ENCODE assay signal across 11 mouse cellular contexts in genomic region chr6:94186628-94187319, GRCm38 (mm10).
DNase-seq lines count a peak whose midpoint lies in the region; ATAC-seq lines count a peak whose summit lies in the region.
"Had no signal": no experiment of that assay in that cellular context is flagged by ENCODE, and none has a peak within 500 bp of the region (broad histone marks: within the 10 kb centered on the region; RNA-seq: fewer than 3 reads in every experiment).

No protein-coding gene starts in this region.

- H3K9me3 ChIP-seq in embryonic facial prominence, embryonic 14.5 days (ENCODE audit: control insufficient read depth, low read length): no peaks in the 10 kb centered on the region
- no peaks in the 10 kb centered on the region for H3K9me3 ChIP-seq in embryonic facial prominence, embryonic 10.5 days
- no peaks in the 10 kb centered on the region for H3K9me3 ChIP-seq in limb, embryonic 15.5 days
- H3K9me3 ChIP-seq: midbrain, embryonic 12.5 days had no signal

- no peak overlapping the region for H3K4me2 ChIP-seq in embryonic facial prominence, embryonic 14.5 days (ENCODE audit: low read depth, low read length)
- H3K4me2 ChIP-seq in limb, embryonic 15.5 days: no peak overlapping the region
- H3K4me2 ChIP-seq: midbrain, embryonic 12.5 days had no signal

- H3K27me3 ChIP-seq in embryonic facial prominence, embryonic 14.5 days (replicated peaks; ENCODE audit: control insufficient read depth, insufficient read depth, low read length): no peaks in the 10 kb centered on the region
- no peaks in the 10 kb centered on the region for H3K27me3 ChIP-seq in embryonic facial prominence, embryonic 10.5 days (replicated peaks; ENCODE audit: low read depth, poor library complexity, severe bottlenecking)
- no peaks in the 10 kb centered on the region for H3K27me3 ChIP-seq in limb, embryonic 15.5 days
- H3K27me3 ChIP-seq: midbrain, embryonic 12.5 days had no signal

- H3K36me3 ChIP-seq in embryonic facial prominence, embryonic 14.5 days (ENCODE audit: control insufficient read depth, insufficient read depth, low read length): no peaks in the 10 kb centered on the region
- no peaks in the 10 kb centered on the region for H3K36me3 ChIP-seq in embryonic facial prominence, embryonic 10.5 days (replicated peaks)
- H3K36me3 ChIP-seq in limb, embryonic 15.5 days: no peaks in the 10 kb centered on the region
- H3K36me3 ChIP-seq: midbrain, embryonic 12.5 days had no signal

- H3K27ac ChIP-seq in embryonic facial prominence, embryonic 14.5 days (replicated peaks; ENCODE audit: low read depth, low read length): 0 out of 2 replicates have a peak overlapping the region, but pooled peaks have one; percentile 10
- H3K27ac ChIP-seq in embryonic facial prominence, embryonic 10.5 days (replicated peaks): no peak overlapping the region
- peak overlapping the region; percentile 24; the same call in 1 of the 2 replicates for H3K27ac ChIP-seq in limb, embryonic 15.5 days
- H3K27ac ChIP-seq: midbrain, embryonic 12.5 days had no signal

- ATAC-seq in embryonic facial prominence, embryonic 14.5 days (ENCODE audit: low read depth): no peak
- no peak for ATAC-seq in limb, embryonic 15.5 days (ENCODE audit: insufficient number of reproducible peaks, low FRiP score, low TSS enrichment, low read depth)

- intact Hi-C loops in heart, postnatal 36 days (cut with DNase I): loop anchor here (1.0 to 2.0 kb wide), 4 partner anchors 38 to 106 kb away; partner anchors contain the start of gene Magi1

- no peak overlapping the region for H3K4me3 ChIP-seq in embryonic facial prominence, embryonic 14.5 days (ENCODE audit: low read depth, low read length)
- no peak overlapping the region for H3K4me3 ChIP-seq in embryonic facial prominence, embryonic 10.5 days
- H3K4me3 ChIP-seq in limb, embryonic 15.5 days: no peak overlapping the region
- H3K4me3 ChIP-seq: midbrain, embryonic 12.5 days had no signal

- 58% methylated on average over 7 of the region's 7 CpGs for WGBS in embryonic facial prominence, embryonic 14.5 days
- 73% methylated on average over 7 of the region's 7 CpGs for WGBS in embryonic facial prominence, embryonic 10.5 days
- WGBS in limb, embryonic 15.5 days: 46% methylated on average over 7 of the region's 7 CpGs

- H3K4me1 ChIP-seq in embryonic facial prominence, embryonic 14.5 days (ENCODE audit: control insufficient read depth, insufficient read depth, low read length): peaks cover 47% of the 10 kb centered on the region
- peaks cover 64% of the 10 kb centered on the region for H3K4me1 ChIP-seq in embryonic facial prominence, embryonic 10.5 days
- H3K4me1 ChIP-seq in limb, embryonic 15.5 days: peaks cover 37% of the 10 kb centered on the region

- DNase-seq in embryonic facial prominence, embryonic 14.5 days (ENCODE audit: low spot score): no peak
- no peak for DNase-seq in embryonic facial prominence, embryonic 10.5 days (ENCODE audit: low spot score)
- peak; percentile 9 for DNase-seq in c-Kit-positive CD71-negative TER-119-negative erythroid progenitor cells, embryonic 14.5 days (ENCODE audit: low read depth)
- peak; percentile 32 to 47 for DNase-seq in heart, postnatal 36 days
- DNase-seq in cerebellum, adult 8-10 months: no peak
- no peak for DNase-seq in thymus, postnatal 14 days
- no peak for DNase-seq in retina, postnatal 1 day
- DNase-seq: cerebellum, adult 9-10 months; thymus, postnatal 4 days had no signal

- H3K9ac ChIP-seq in embryonic facial prominence, embryonic 14.5 days (ENCODE audit: low read depth, low read length): no peak overlapping the region
- H3K9ac ChIP-seq in limb, embryonic 15.5 days: no peak overlapping the region
- H3K9ac ChIP-seq: midbrain, embryonic 12.5 days had no signal

Comparison
In these comparisons a context has a peak if more than half of its experiments do, and no peak if none do; other contexts are left out.
1. DNase-seq: peak in c-Kit-positive CD71-negative TER-119-negative erythroid progenitor cells, embryonic 14.5 days (single experiment) and heart, postnatal 36 days (2 of 2); none in embryonic facial prominence, embryonic 14.5 days (single experiment), embryonic facial prominence, embryonic 10.5 days (single experiment), cerebellum, adult 8-10 months (single experiment), thymus, postnatal 14 days (single experiment) and retina, postnatal 1 day (single experiment).